Mouse (Mus musculus) liver, embryonic 12.5 days (tissue): Measurements from ENCODE around the gene Gm3417. TPM values are rescaled to one million over a fixed set of nuclear protein-coding genes. Genes with fewer than 3 reads are reported as not detected.

ENCODE experiments used
- ATAC-seq: fragments of 200-750 bp; cut with Nextera tagmentation; 2 replicates; pipeline ENCODE4 v1.8.0; 2017; ENCODE audit warnings: moderate number of reproducible peaks, mild to moderate bottlenecking, moderate library complexity
- H3K27ac ChIP-seq: fragments of 300-500 bp; sonication (generic); 2 replicates; pipeline ENCODE4 v1.5.1; 2016; ENCODE audit warnings: mild to moderate bottlenecking
- H3K27me3 ChIP-seq: fragments of 300-500 bp; sonication (generic); replicated peaks from 2 replicates; pipeline ENCODE4 v1.6.1; 2016; ENCODE audit warnings: mild to moderate bottlenecking, moderate library complexity
- H3K36me3 ChIP-seq: fragments of 300-500 bp; sonication (generic); 2 replicates; pipeline ENCODE4 v1.6.1; 2016; ENCODE audit warnings: mild to moderate bottlenecking, moderate library complexity
- H3K4me1 ChIP-seq: fragments of 300-500 bp; sonication (generic); 2 replicates; pipeline ENCODE4 v1.6.1; 2016
- H3K4me2 ChIP-seq: fragments of 300-500 bp; sonication (generic); 2 replicates; pipeline ENCODE4 v1.6.1; 2016; ENCODE audit warnings: mild to moderate bottlenecking, moderate library complexity
- H3K4me3 ChIP-seq: fragments of 300-500 bp; sonication (generic); 2 replicates; pipeline ENCODE4 v1.5.1; 2016; ENCODE audit warnings: mild to moderate bottlenecking, moderate library complexity
- H3K9ac ChIP-seq: fragments of 300-500 bp; sonication (generic); 2 replicates; pipeline ENCODE4 v1.6.1; 2016; ENCODE audit warnings: mild to moderate bottlenecking, moderate library complexity
- H3K9me3 ChIP-seq: fragments of 300-500 bp; sonication (generic); replicated peaks from 2 replicates; pipeline ENCODE4 v1.6.1; 2016; ENCODE audit warnings: mild to moderate bottlenecking, moderate library complexity
- WGBS: fragments of 180-500 bp; shearing (Covaris S2); methylation state at CpG from one replicate; pipeline ENCODE4 v1.1.7; 2016; ENCODE audit not compliant: insufficient replicate concordance; 5-methylcytosine and 5-hydroxymethylcytosine counted together
- polyA plus RNA-seq: library from polyadenylated mRNA; unstranded; fragments of >200 nt; fragmentation: Nextera tagmentation; extraction: Ambion mirVana; gene quantifications from 2 replicates; pipeline ENCODE4 v1.2.1, GENCODE M21; 2016

Gm3417 gene
- polyA plus RNA-seq, 1 experiment from 2014 or later = 2.9 TPM

GRCm38 (mm10) chr17:14914401-14914800, 64.2 kb downstream of the Gm3417 start:
- Histone ChIP-seq H3K9me3 (no peaks in the 10 kb centered on the region), H3K4me2 (no peak overlapping the region), H3K4me3 (no peak overlapping the region), H3K9ac (no peak overlapping the region), H3K36me3 (no peaks in the 10 kb centered on the region), H3K27ac (no peak overlapping the region), H3K27me3 (peaks cover 7% of the 10 kb centered on the region), H3K4me1 (no peaks in the 10 kb centered on the region)
- 73% methylated on average over 4 of the region's 4 CpGs for WGBS
- ATAC-seq = no peak

Other genes starting within 250 kb of the Gm3417 start
- 1.6 and 2.1 TPM in 2 replicates for gene Wdr27, start 35.6 kb downstream of the Gm3417 start, polyA plus RNA-seq
- gene 1600012H06Rik, start 35.6 kb downstream of the Gm3417 start, polyA plus RNA-seq = 13.7 and 15.3 TPM in 2 replicates
- gene Phf10, start 17.5 kb downstream of the Gm3417 start, polyA plus RNA-seq = 119 TPM in 2 replicates
- gene 9030025P20Rik, start 322 bp downstream of the Gm3417 start, polyA plus RNA-seq = 6.2 and 7.1 TPM in 2 replicates
- gene Gm3435, start 31.4 kb upstream of the Gm3417 start, polyA plus RNA-seq = 4.2 and 4.9 TPM in 2 replicates
- 48.1 and 48.2 TPM in 2 replicates for gene Ermard, start 62.4 kb upstream of the Gm3417 start, polyA plus RNA-seq
- 3.1 and 3.5 TPM in 2 replicates for gene Tcte3, start 62.7 kb upstream of the Gm3417 start, polyA plus RNA-seq
- 4.1 and 5.0 TPM in 2 replicates for gene Gm3448, start 62.7 kb upstream of the Gm3417 start, polyA plus RNA-seq